Mouse (Mus musculus) E14TG2a.4 (cell line): ENCODE measurements around the gene Rdh16.

ENCODE experiments used
- CTCF ChIP-seq: conservative IDR thresholded peaks from 2 replicates; pipeline ENCODE4 v1.5.1; 2014; ENCODE audit warnings: low read length
- POU5F1 ChIP-seq: IDR thresholded peaks from 2 replicates; pipeline ENCODE4 v1.6.1; 2014; ENCODE audit warnings: low read length, borderline replicate concordance

GRCm38 (mm10) chr10:127800891-127801290, at the start of gene Rdh16:
- no peak for TF ChIP-seq CTCF
- TF ChIP-seq POU5F1 = no peak
